Mouse (Mus musculus): Measurements from ENCODE around the gene 6030408B16Rik.

Gene 6030408B16Rik

DNA sequence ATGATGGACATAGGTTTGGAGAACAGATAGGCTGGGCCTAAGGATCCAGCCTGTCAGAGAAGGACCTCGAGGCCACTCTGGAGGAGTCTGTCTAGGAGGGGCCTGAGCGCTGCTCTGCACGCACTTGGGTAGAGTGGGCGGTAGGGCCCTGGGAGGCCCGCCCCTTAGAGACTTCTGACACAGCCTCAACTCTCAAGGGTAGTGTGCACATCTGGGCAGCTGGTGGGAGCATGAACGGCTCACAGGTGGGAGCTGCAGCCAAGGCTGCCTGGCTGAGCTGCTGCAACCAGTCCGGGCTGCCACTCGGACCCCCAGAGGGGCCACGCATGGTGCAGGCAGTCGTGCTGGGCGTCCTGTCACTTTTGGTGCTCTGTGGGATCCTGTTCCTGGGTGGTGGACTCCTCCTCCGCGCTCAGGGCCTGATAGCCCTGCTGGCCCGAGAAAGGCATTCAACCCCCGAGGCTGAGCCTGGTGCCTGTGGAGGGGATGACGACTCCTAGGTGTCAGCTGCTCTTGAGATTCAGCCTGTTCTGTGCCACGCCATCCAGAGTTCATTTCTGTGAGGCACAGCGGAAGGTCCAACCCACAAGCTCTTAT, at the start of gene 6030408B16Rik:
Gene 6030408B16Rik, plus strand, starts transcription at position 188 of the 597 bp plus-strand sequence.
- no peak for DNase-seq (ENCODE audit: low spot score)

DNA sequence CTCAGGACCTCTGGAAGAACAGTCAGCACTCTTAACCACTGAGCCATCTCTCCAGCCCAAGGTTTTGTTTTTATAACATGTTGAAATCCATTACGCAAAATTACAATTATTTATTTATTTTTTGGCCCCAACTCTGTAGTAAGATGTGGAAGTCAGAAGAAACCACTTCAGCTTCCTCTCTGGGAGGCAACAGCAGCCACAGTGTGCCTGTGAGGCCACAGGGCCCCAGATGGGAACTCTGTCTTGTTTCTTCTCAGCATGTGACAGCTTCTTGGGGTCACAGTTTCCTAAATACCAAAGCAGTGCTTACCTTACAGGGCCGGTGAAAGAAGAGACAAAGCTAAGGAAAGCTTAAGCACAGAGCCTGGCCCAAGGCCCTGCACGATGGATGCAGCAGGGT, 49.0 kb upstream of the 6030408B16Rik start:
- DNase-seq (ENCODE audit: low spot score) = no peak

DNA sequence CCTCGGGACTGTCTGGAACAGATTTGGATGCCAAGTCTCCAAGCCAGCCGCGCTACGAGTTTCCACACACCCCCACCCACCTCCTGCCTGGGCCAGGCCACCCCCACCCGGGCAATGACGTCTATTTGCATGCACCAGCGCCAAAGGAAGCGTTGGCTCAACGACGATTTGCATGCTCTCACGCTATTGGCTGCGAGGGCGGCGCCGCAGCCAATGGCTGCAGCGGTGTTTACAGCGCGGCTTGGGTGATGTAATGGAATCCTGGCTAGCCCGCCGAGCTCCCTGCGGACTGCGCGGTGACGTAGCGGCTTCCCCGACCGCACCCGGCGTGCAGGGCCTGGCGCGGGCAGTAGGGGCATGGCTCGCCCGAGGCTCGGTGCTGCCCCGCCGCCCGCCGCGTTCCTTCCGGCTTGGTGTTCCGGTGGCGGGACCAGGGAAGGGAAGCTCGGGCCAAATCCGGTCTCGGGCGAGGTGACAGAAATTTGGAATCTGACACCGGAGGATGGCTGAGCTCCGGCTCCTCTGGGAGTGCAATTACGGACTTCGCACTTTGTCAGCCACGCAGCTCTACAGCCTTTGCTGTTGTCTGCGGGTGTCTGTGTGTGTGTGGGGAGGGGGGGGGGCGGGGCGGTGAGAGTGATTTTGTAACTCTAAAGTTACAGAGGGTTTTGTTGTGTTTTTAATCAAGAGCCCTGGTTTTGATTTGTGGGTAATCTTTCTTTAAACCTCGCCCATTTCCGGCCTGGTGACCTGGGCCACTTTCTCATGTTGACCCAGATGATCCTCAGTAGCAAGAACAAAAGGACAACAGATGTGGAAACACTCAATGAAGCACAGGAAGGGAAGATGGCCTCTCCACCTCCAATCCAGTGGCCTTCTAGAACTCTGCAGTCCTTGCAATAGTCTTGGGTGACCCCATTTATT, 46.5 kb upstream of the 6030408B16Rik start:
- peak; percentile 98 for DNase-seq (ENCODE audit: low spot score)

DNA sequence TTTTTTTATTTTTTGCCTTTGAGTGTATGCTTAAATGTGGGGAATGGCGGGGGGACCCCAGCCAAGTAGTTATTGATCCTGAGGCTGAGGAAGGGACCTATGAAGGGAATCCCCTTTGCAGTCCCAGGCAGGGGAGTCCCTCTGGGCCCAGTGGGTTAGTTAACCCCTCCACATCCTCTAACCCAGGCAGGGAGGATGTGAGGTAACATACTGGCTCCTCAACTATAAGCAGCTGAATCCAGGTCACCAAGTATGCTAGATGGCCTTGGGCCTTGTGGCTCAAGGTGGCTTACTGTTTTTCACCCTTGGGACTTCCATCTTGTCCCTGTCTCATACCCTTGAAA, 45.9 kb upstream of the 6030408B16Rik start:
- no peak for DNase-seq (ENCODE audit: low spot score)

DNA sequence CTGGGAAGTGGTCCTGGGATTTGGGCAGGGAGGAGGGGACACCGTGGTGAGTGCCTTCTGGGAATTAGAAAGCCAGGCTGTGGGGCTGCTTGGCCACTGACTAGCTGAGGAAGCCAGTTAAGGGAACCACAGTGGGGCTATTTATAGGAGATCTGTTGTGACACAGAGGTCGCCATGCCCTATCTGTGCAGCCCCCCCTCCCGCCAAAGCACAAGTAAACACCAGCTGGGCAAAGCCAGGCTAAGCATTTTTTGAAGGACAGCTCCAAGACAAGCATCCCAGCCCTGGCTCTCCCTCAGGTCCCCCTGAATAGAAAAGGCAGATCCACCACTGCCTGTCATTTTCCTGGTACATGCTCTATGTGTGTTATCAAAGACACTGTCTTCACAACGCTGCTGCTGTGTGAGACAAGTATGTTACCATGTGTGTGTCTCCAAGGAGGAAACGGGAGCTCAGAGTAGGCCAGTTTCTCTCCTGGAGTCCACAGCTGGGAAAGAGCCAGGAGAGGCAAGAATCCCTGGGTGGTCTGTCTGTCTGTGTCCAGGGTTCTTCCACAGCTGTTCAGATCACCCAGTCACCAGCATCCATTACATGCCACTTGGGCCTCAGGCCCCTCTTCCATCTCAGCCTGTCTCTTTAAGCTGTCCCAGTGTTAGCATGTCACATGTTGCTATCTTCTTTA, 44.8 kb upstream of the 6030408B16Rik start:
- DNase-seq (ENCODE audit: low spot score) = peak; percentile 78

DNA sequence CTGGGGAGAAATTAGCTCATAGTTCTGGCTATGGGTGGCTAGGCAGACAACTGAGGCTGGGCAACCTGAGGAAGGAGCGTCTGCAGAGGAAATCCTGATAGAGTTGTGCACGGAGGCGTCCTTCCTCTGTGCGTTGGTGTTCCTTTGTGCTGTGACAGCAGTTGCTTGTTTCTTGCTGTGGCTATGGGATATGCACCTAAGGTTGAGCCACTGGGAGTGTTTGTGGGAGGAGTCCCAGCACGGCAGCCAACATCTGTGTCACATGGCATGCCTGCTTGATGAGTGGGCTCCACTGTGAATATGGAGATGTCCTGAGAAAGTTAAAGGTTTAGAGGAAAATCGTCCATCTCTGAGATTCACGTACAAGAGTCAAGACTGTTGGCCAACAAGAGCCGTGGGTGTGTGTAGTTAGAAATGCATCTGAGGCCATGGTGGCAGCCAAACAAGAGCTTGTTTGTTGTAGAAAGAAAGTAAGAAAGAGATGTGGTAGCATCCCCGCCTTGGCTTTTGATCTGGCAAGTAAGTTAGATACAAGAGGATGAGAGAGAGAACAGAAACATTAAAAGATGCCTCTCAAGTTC, 42.7 kb upstream of the 6030408B16Rik start:
- no peak for DNase-seq (ENCODE audit: low spot score)

DNA sequence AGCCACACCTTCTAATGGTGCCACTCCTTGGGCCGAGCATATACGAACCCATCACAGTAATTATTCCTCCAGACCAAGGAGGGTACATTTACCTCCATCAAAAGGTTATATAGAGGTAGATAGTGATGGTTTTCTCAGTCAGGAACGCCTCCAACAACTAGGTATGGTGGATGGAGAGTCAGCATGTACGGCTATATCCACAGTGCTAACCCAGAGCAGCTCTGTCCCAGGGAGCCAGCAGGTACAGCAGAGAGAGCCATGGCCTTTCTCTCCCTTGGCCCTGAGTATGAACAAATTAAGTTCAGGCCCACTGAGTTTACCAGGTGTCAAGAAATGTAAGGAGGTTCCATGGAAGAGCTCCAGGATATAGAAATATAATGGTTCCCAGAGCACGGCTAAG, 41.1 kb upstream of the 6030408B16Rik start:
- no peak for DNase-seq (ENCODE audit: low spot score)

DNA sequence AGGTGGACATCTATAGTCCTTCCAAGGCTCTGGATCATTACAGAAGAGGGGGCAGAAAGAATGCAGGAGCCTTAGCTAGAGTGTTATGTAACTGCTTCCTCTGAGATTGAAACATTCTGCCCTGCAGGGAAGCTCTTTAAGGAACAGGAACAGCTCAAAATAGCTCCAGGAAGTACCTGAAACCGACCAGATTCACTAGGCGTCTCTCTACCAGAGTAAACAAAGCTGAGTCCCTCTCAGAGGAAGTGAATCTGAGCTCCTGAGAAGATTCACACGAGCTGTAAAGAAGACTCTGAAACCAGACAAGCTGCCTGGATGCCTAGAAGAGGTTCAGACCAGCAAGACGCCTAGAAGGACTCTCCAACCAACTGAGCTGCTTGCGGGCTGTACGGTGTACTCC, 40.4 kb upstream of the 6030408B16Rik start:
- no peak for DNase-seq (ENCODE audit: low spot score)

DNA sequence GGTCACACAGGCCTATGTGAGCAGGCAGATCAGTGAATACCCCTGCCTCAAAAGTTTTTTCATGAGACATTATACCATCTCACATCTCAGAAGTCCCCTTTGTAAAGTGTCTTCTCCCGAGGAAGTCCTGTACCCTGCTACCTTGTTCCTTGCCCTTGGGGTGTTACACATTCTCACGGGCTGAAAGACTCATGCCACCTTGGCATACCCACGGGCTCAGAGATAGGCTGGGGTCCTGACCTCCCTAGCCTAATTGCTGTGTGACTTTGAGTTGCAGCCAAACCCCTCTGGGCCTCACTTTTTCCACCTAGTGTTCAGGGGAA, 39.5 kb upstream of the 6030408B16Rik start:
- DNase-seq (ENCODE audit: low spot score) = no peak

DNA sequence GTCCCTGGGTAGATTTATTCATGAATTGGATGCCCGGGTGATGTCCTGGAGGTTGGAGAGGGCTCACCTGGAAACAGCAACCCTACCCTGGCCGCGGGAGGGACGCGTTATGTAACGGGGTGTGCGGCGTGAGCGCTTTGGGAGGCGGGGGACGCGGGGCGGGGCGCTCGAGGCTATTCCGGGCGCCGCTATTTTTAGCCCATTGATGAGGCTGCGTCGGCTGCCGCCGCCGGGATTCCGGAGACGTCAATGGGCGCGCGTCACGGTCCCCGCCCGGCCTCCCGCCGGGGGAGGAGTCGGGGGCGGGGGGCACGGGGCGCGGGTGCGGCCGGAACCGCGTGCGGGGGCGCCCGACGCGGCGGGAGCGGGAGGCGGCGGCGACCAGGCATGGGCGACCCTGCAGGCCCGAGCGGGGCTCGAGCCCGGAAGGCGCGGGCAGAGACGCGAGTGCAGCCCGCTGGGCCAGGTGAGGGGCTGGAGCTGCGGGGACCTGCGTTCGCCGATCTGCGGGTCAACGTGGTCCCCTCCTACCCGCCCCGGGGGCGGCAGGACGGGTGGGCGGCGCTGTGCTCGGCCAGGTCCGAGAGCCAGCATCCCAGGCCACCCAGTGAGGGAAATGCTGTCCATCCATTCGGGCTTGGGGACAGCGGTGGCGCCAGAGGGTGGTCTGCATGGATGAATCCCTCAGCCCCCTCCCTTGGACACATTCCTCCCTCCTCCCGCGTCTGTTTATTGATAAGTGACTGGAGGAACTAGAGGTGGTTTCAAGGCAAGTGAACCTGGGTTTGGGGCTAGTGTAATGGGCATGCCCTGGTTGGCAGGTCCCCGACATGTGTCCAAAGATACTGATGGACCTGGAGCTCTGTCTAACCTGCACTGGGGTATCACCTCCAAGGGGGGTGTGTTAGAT, 38.9 kb upstream of the 6030408B16Rik start, which contains the start of gene Nr4a1:
Gene Nr4a1, plus strand, starts transcription at position 384 of the 910 bp plus-strand sequence.
- DNase-seq (ENCODE audit: low spot score) = peak; percentile 69

DNA sequence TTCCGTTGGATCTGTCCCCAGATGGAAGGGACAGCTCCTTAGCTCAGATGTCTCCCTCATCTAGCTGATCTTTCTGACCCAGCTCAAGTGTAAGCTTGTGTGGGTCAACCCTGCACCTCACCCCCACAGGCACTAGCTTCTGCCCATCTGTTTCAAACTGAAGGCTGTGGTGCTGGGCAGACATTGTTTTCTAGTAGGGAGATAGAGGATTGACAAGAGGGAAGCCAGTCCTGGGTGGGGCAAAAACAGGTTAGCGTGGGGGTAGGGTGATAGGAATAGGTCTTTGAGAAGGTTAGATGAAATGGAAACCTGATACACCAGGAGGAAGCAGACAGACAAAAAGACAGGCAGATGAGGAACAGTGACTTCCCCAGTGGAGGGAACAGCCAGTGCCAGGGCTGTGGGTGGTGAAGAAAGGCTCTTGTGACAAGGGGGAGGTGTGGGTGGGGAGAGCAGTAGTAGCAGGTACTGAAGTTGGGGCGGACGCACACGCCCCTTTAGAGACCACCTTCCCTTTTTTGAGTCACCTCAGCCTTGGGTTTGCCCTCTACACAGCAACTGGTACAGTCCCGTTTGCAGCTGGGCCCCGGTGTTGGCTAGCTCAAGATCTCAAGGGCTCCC, 37.1 kb upstream of the 6030408B16Rik start:
- DNase-seq (ENCODE audit: low spot score) = no peak

DNA sequence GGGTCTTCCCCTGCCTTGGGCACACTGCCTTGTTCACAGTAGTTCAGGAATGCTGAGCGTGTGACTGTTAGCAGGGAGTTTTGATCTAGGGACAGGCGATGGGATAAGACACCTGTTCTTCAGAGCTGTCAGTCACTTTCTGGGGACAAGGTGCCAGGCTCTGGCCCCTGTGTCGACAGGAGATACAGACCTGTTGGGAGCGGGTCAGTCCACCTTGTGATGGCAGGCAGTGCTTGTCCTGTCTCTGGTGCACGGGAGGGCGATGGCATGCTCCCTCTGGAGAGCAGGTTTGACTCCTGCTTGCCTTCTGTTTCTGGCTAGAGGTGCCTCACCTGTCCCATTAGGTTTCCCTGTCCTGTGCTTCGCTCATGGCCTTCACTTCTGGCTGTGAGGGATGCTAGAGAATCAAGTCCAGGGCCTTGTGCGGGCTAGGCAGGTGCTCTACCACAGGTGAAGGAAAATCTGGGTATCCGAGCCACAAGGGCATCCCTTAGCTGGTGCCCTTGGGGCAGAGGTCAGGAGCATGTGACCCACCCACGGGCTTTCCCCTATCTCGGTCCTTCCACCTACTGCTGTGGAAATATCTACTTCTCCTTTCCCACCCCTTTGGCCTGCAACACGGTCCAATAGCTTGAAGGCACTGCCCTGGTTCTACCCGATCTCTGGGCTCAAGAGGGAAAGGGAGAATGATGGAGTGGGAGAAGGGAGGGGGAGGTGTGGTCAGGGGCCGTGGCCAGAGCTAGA, 36.4 kb upstream of the 6030408B16Rik start:
- no peak for DNase-seq (ENCODE audit: low spot score)

DNA sequence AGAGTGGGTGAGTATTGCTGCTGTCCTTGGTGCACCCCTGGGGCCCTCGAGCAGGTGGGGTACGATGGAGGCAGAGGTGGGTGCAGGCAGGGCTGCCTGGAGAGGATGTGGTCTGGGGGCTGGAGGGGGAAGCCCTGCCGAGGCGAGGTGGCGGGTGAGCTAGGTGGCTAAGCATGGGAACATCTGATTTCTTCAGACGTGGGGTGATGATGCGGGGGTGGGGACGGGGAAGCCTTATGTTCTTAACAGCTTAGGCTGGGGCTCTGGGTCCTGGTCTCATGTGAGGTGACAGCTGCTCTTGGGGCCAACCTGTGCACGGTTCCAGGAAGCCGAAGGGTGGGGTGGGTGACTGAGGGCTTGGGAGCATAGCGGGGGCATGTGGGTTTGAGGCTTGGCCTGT, 34.6 kb upstream of the 6030408B16Rik start:
- DNase-seq (ENCODE audit: low spot score) = no peak

DNA sequence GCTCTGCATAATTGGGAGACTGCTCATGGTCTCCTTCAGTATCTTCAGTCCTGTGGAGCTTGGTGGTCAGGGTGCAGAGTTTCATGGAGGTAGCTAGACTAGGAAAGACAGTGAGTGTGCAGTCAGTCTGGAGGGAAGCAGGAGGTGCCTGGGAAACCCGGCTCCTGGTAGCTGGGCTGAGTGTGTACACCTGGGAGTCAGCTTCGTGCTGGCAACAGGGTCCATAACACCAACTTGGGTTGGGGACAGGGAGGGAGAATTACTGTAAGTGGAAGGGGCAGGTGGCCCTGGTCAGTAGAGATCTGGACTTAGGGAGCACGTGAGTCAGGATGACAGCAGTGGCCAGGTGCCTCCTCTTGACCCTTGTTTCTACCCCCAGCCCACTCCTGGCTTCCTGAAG, 33.1 kb upstream of the 6030408B16Rik start:
- DNase-seq (ENCODE audit: low spot score) = no peak

DNA sequence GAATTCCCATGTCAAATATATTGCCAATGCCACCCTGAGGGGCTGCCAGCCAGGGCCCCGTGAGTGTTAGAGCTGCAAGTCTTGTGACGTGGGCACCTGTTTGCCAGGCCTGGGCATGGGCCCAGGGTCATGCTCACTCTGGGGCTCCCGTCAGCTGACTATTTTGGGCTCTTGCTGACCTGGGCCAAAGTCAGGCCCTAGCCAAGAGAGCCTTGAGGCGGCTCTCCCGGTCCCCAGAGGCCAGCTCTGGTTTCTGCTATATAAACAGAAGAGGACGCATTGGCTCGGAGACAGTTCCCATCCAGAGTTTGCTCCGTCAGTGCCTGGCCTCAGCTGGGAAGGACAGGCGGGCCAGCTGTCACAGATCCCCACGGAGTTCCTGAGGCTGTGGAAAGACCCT, 32.6 kb upstream of the 6030408B16Rik start:
- no peak for DNase-seq (ENCODE audit: low spot score)

DNA sequence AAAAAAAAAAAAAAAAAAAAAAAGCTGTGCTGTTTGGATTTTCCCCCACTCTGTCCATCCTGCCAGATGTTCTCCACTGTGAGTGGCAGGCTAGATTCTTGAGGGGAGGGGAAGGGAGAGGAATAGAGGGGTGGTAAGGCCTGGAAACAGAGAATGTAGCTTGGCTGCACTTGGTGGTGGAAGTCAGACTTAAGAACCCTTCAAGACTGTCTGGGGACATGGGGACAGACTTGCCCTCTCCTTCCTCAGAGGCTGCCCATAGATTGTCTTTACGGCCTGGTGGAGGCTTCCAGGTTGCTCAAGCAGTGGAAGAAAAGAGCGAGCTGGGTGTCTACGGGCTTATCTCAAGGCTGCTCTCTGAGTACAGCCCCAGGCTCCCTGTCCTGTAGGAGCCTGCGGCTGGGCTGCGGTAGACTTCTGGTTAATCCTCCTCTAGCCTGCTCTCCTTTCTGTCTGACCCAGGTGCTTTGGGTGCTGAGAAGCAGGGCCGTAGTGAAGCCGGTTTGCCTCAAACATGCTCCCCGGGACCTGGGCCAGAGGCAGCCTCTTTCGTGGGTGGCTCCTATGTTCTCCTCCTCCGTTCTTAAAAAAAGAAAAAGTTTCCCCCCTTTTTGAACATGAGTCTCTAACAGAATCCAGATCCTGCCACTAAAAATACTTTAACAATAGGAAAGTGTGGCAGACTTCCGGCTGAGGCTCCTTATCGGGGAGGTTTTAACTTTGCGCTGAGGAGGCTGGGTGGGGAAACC, 32.0 kb upstream of the 6030408B16Rik start:
- DNase-seq (ENCODE audit: low spot score) = no peak

DNA sequence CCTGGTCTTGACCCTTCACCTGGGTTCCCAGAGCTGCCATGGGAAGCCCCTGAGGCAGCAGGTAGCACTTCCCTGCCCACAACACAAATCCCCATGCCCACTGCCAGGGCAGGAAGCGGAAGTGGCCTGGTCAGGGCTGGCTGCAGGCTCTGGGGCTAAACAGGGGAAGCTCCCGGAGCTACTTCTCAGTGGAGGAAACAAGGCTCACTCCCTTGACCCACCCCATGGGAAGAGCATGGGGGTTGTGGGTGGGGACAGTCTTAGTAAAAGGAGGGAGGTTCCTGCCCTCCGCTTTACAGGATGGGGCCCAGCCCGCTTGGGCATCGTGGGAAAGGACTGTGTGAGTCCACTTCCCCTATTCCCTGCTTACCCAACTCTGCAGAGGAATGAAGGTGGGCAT, 30.5 kb upstream of the 6030408B16Rik start:
- DNase-seq (ENCODE audit: low spot score) = no peak

DNA sequence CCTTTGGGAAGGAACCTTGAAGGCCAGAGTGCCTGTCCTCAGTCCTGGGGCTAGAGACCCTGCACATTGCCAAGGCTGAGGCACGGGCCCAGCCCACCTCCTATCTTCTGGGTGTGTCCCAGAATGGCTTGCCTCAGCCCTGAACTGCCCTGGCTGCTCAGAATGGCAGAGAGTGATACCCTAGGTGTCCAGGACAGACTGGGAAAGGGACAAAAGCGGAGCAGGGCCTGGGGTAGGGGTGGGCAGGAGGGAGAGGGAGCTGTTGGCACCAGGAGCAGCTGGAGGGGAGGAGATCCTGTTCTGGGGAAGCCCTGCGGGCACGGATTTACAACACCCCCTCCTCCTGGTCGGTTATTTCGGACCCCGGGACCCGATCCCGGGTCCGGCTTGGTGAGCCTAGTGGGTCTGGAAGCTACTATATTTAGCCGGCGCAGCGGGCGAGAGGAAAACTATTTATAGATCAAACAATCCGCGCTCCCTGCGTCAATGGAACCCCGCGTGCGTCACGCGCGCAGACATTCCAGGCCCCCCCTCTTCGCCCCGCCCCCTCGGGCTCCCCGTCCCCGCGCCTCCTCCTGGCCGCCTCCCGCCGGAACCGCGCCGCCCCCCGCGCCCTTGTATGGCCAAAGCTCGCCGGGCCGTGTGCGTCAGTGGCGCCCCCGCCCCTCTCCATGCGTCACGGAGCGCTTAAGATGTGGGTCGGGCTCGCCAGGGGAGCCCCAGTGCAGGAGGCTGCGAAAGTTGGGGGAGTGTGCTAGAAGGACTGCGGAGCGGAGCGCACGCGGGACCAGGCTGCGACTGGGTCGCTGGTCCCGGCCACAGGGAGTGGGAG, 26.7 kb upstream of the 6030408B16Rik start:
- DNase-seq (ENCODE audit: low spot score) = peak; percentile 93
